Mouse (Mus musculus) cortical plate, adult 2 months (tissue): ENCODE results near the gene Nos3.

Source experiments
- CTCF ChIP-seq: fragments of 200-500 bp; IDR thresholded peaks from 2 replicates; pipeline ENCODE4 v1.5.1; 2011; ENCODE audit warnings: mild to moderate bottlenecking, control low read depth, low read length; ENCODE audit not compliant: insufficient read depth; ENCODE audit errors: extremely low read depth
- POLR2A ChIP-seq: fragments of 200-500 bp; IDR thresholded peaks from 2 replicates; pipeline ENCODE4 v1.6.1; 2011; ENCODE audit warnings: mild to moderate bottlenecking, low read length, control low read depth; ENCODE audit not compliant: insufficient read depth; ENCODE audit errors: extremely low read depth

GRCm38 (mm10) chr5:24344477-24345051, 20.0 kb upstream of the Nos3 start:
- TF ChIP-seq POLR2A (no peak), CTCF (no peak)
